Mouse (Mus musculus) ES-E14 (cell line): ENCODE data around the gene Sarm1.

Source experiments
- CHD2 ChIP-seq: IDR thresholded peaks from 2 replicates; pipeline ENCODE4 v1.6.1; 2014; ENCODE audit warnings: mild to moderate bottlenecking, low read depth, low read length, inconsistent platforms
- MAFK ChIP-seq: IDR thresholded peaks from 2 replicates; pipeline ENCODE4 v1.6.1; 2014; ENCODE audit warnings: mild to moderate bottlenecking, low read depth, low read length, inconsistent platforms; ENCODE audit not compliant: insufficient read depth
- ZNF384 ChIP-seq: IDR thresholded peaks from 2 replicates; pipeline ENCODE4 v1.6.1; 2012; ENCODE audit warnings: low read depth, low read length, inconsistent platforms

DNA sequence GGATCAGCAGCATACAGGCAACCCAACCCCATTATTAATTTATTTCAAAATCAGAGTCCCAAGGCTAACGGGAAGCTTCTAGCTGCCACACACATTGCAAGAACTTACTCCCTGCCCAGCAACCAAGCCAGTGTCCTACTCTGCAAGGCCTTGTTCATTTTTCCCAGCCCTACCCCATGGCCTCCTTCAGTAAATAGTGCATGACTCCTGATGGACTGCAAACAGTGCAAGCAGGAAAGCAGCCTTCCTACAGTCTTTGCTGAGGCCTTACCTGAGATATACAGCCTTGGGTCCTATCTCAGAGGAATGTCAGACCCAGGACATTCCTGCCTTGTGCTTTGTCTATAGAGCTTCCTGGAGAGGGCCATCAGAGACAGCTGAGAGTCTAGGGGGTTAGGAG lies 72.0 kb downstream of the Sarm1 start:
- no peak for TF ChIP-seq CHD2
- no peak for TF ChIP-seq MAFK
- no peak for TF ChIP-seq ZNF384
